Mouse (Mus musculus): ENCODE measurements around the gene Cdc6.

DNA sequence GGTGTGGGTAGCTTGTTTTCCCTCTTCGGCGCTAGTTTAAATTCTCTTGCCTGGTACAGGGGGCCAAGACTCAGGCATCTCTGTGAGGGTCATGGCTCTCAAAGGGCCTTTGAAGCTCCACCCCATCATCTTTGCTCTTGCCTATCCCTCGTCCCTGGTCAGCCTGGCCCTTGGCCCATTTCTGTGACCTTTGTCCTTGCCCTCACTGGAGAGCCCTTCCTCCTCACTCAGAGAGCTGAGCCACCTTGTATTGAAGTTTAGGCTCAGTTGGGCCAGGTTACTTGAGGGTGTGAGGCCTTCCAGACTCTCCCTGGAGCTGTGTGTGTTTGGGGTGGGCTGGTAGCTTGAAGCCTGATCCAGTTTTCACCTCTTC, 38.0 kb downstream of the Cdc6 start:
- TF ChIP-seq CTCF (IDR thresholded peaks at IDR 0.05; ENCODE audit: low read depth) (no peak), EP300 (optimal IDR thresholded peaks at IDR 0.05) (no peak)
